Mouse (Mus musculus): ENCODE measurements around the gene Srpk2.

DNA sequence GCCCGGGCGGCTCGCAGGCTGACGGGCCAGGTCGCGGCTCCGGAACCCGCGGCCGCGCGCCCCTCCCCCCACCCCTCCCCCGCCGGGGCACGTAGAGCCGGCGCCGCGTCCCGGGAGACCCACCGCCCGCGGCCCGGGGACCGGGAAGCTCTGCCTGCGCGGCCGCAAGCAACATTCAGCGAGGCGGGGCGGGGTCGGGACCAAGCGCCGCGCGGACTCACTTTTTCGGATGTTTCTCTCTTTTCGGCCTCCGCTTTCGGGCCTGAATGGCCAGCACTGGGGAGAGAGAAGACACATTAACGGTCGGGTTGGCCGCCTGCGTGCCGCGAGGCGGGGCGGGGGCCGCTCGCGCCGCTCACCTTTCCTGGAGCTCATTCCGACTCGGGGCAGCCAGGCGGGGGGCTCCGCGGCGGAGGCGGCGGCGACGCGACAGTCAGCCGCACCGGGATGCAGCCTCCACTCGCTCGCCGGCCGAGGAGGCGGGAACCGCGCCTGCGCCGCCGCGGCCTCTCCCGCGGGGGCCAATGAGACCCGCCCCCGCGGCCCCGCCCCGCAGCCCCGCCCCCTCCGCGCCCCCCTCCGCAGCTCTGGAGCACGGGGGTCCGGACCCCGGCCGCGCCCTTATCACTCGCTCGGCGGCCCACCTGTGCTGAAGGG, 8.8 kb downstream of the Srpk2 start:
- no peak for TF ChIP-seq CTCF (IDR thresholded peaks at IDR 0.05; ENCODE audit: low read depth, low read length)
- TF ChIP-seq POLR2A (IDR thresholded peaks at IDR 0.05; ENCODE audit: borderline replicate concordance, low read depth, low read length): no peak

Measured in bone marrow macrophage, adult 2 months (primary cell).